Mouse (Mus musculus) hindbrain, embryonic 10.5 days (tissue): ENCODE measurements at regions not wholly inside any gene's neighbourhood (a gene's known extent, or its start where the extent isn't known, plus 50 kb on each side); places are given as distances from the start of the nearest gene placed in this dataset.
A peak's percentile ranks its signal among the peaks of the same experiment; 100 is the strongest.

Experiments used
- DNase-seq: peaks from one replicate; pipeline ENCODE4 v3.0.0-alpha.2; 2017; ENCODE audit warnings: low spot score
- H3K27ac ChIP-seq: fragments of 300-500 bp; sonication (generic); 2 replicates; pipeline ENCODE4 v1.5.1; 2016; ENCODE audit warnings: mild to moderate bottlenecking, moderate library complexity
- H3K27me3 ChIP-seq: fragments of 300-500 bp; sonication (generic); 2 replicates; pipeline ENCODE4 v1.6.1; 2016; ENCODE audit warnings: mild to moderate bottlenecking; ENCODE audit not compliant: poor library complexity, insufficient read depth, severe bottlenecking
- H3K36me3 ChIP-seq: fragments of 300-500 bp; sonication (generic); 2 replicates; pipeline ENCODE4 v1.6.1; 2016; ENCODE audit warnings: mild to moderate bottlenecking, moderate library complexity
- H3K4me1 ChIP-seq: fragments of 300-500 bp; sonication (generic); replicated peaks from 2 replicates; pipeline ENCODE4 v1.6.1; 2016; ENCODE audit warnings: mild to moderate bottlenecking
- H3K4me3 ChIP-seq: fragments of 300-500 bp; sonication (generic); 2 replicates; pipeline ENCODE4 v1.5.1; 2016; ENCODE audit warnings: mild to moderate bottlenecking, moderate library complexity
- H3K9me3 ChIP-seq: fragments of 300-500 bp; sonication (generic); 2 replicates; pipeline ENCODE4 v1.6.1; 2016; ENCODE audit warnings: mild to moderate bottlenecking, moderate library complexity
- WGBS: fragments of 180-500 bp; shearing (Covaris S2); methylation state at CpG from one replicate; pipeline ENCODE4 v1.1.7; 2016; 5-methylcytosine and 5-hydroxymethylcytosine counted together

DNA sequence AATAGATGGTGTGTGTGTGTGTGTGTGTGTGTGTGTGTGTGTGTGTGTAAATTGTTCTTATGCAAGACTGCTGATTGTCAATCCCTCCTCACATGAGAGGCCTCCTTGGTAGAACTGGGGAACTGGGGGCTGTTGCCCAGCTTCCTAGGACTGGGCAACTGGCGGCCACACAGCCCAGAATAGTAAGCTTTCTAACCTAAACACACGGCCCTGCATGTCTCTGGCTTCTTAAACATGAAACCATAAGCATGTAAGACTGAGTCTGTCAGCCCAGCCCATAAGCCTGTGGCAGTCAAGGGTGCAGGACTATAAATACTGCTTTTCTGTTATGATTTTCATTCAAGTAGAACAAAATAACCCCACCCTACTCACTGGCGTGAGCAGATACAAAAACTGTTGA lies 60.7 kb downstream of the Ifng start:
- peaks cover 13% of the 10 kb centered on the region for H3K4me1 ChIP-seq
- WGBS: 78% methylated on average over 3 of the region's 3 CpGs
- DNase-seq: no peak
- no peaks in the 10 kb centered on the region for H3K9me3 ChIP-seq
- H3K36me3 ChIP-seq: no peaks in the 10 kb centered on the region
- H3K27me3 ChIP-seq: no peaks in the 10 kb centered on the region
- no peak overlapping the region for H3K27ac ChIP-seq
- H3K4me3 ChIP-seq: no peak overlapping the region

DNA sequence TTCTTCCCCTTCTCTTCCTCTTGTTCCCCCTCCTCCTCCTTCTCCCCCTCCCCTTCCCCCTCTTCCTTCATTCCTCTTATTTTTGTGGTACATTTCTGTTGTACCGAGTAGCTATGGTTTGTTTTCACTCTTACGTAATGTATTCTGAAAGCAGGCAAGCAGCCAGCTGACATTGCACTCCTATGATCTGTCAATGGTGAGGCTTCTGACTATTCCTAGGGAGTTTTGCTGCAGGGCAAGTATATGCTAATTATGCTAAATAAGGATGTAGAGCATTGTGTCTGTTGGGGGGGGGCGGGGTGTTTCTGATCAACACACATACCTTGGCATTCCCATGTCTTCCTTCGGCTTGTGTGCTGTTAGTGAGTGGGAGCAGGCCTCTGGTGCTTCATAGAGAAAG lies 64.0 kb downstream of the Ifng start:
- H3K36me3 ChIP-seq: no peaks in the 10 kb centered on the region
- H3K4me3 ChIP-seq: no peak overlapping the region
- peaks cover 22% of the 10 kb centered on the region for H3K4me1 ChIP-seq
- H3K27me3 ChIP-seq: no peaks in the 10 kb centered on the region
- no peak for DNase-seq
- no peaks in the 10 kb centered on the region for H3K9me3 ChIP-seq
- no peak overlapping the region for H3K27ac ChIP-seq
- 72% methylated on average over 4 of the region's 4 CpGs for whole genome bisulfite sequencing

DNA sequence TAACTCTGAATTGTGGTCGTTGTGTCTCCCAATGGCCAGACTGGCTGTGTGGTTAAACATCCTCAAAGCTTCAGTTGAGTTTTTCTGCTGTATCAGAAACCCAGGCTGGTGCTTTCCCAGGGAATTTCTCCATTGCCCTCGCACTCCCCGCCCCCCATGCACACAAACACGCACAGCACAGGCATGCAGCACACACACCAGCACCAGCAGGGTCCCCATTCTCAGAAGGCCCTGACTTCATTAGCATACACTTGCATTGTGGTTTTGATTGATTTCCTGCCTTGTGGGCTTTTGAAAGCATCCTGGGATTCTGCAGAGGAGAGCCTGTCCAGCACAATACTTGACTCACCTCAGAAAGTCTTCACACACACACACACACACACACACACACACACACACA lies 65.3 kb downstream of the Ifng start:
- Histone ChIP-seq H3K27ac (peak overlapping the region; percentile 73), H3K4me1 (peaks cover 22% of the 10 kb centered on the region), H3K27me3 (no peaks in the 10 kb centered on the region), H3K9me3 (no peaks in the 10 kb centered on the region), H3K36me3 (no peaks in the 10 kb centered on the region), H3K4me3 (no peak overlapping the region)
- WGBS: 35% methylated on average over 4 of the region's 4 CpGs
- peak; percentile 50 for DNase-seq

DNA sequence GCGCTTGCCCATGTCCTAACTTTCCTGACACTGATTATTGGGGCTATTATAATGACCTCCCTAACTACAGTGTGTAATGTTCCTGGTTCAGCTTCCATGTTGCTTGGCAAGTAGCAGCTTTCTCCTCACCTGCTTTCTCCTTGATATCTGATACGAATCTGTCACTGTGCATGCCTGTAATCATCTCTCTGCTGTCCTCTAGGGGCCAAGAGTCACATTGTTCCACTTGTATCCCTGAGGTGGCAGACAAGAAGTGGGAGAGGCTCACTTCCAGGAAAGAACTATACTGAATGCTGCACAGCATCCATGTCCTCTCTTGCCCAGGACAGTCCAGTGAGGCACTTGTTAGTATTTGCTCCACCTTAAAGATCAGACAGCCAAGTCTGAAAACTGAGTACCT lies 66.8 kb downstream of the Ifng start:
- Histone ChIP-seq H3K9me3 (no peaks in the 10 kb centered on the region), H3K36me3 (no peaks in the 10 kb centered on the region), H3K27ac (no peak overlapping the region; the same call in 1 of the 2 replicates), H3K27me3 (no peaks in the 10 kb centered on the region), H3K4me3 (no peak overlapping the region), H3K4me1 (peaks cover 22% of the 10 kb centered on the region)
- no peak for DNase-seq
- 63% methylated on average over 2 of the region's 2 CpGs for WGBS

DNA sequence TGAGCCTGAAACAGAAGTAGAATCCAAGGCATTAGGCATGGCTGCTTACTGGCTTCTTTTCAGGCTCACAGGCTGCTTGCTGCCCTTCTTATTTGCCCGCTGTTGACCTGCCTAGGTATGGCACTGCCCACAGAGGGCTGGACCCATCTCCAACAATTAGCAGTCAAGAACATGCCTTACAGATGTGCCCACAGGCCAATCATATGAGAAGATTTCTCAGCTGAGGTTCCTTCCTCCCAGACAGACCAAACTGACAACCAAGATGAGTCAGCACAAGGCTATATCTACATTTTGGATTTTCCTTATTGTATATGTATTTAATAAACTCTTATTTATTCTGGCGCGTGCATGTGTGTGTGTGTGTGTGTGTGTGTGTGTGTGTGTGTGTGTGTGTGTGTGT lies 76.0 kb downstream of the Ifng start:
- Histone ChIP-seq H3K9me3 (no peaks in the 10 kb centered on the region), H3K27ac (no peak overlapping the region), H3K27me3 (no peaks in the 10 kb centered on the region), H3K4me1 (no peaks in the 10 kb centered on the region), H3K4me3 (no peak overlapping the region), H3K36me3 (no peaks in the 10 kb centered on the region)
- no peak for DNase-seq
- WGBS: 91% methylated on average over 3 of the region's 3 CpGs

DNA sequence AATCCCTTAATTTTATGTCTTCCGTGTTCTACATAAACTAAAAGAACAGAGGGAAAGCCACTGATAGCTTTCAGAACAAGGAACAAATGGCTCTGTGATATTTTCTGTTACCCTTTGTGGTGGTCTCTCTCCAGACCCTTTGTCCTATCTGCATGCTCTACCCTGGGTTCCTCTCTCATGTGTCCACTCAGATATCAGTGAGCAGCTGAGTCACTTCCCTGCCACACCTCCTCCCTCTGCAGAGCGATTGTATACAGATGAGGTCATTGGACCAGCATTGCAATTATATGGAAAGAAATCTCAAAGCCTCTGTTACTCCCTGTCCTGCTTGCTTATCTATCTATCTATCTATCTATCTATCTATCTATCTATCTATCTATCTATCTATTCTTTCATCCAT lies 77.1 kb downstream of the Ifng start:
- Histone ChIP-seq H3K4me1 (no peaks in the 10 kb centered on the region), H3K27me3 (no peaks in the 10 kb centered on the region), H3K4me3 (no peak overlapping the region), H3K9me3 (no peaks in the 10 kb centered on the region), H3K36me3 (no peaks in the 10 kb centered on the region), H3K27ac (no peak overlapping the region)
- 87% methylated on average over 2 of the region's 2 CpGs for WGBS
- no peak for DNase-seq

DNA sequence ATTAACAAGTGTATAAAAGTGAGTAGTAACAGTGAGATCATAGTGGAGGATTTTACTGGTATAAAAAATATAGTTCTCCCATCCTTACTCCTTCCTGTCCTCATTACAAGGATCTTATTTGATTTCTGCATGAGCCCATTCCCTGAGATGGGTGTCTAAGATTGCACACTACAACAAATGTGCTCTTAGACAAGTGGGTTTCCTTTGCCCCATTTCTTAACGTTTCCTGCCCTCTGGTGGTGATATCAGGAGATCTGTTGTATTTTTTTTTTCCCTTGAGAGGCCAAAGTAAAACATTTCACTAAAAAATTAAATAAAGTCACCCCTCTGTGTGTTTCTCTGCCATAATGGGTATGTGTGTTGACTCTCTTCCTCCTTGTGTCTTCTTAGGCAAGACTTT lies 105.1 kb downstream of the Ifng start:
- no peak for DNase-seq
- Histone ChIP-seq H3K9me3 (no peaks in the 10 kb centered on the region), H3K27ac (no peak overlapping the region), H3K36me3 (no peaks in the 10 kb centered on the region), H3K27me3 (no peaks in the 10 kb centered on the region), H3K4me1 (no peaks in the 10 kb centered on the region), H3K4me3 (no peak overlapping the region)
- WGBS: 9% methylated on average over 1 of the region's 1 CpGs

DNA sequence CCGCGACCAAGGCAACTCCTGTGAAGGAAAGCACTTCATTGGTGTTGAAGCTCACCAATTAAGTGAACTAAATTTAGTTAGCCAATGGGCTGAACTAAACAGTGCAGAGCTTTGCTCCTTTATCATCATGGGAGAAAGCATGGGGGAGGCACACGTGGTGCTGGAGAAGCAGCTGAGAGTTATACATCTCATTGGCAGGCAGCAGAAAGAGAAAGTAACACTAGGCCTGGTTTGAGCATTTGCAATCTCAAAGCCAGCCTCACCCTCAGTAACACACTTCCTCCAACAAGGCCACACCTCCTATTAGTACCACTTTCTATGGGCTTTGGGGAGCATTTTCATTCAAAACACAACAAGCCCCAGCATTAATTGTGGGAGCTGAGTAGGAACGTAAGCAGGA lies 109.4 kb downstream of the Ifng start:
- DNase-seq: no peak
- Histone ChIP-seq H3K36me3 (no peaks in the 10 kb centered on the region), H3K4me3 (no peak overlapping the region), H3K4me1 (no peaks in the 10 kb centered on the region), H3K27ac (no peak overlapping the region), H3K9me3 (no peaks in the 10 kb centered on the region), H3K27me3 (no peaks in the 10 kb centered on the region)
- WGBS: 81% methylated on average over 4 of the region's 4 CpGs

DNA sequence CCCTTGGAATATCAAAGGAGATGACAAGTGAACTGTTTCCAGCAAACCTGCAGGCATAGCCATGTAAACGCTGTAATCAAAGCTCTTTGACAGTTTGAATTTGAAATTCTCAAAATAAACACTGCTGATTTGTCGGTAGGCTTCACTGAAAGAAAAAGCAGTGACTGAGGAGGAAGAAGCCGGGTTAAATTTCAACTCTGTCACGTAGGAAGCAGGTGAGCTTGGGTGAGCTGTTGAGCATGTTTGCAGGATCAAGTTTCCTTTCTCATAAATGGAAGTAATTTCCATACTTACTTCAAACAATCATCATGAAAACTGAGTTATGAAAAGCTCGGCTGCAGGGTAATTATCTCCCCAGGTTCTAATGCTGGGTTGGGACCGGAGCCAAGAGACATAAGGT lies 118.0 kb downstream of the Ifng start:
- Histone ChIP-seq H3K9me3 (no peaks in the 10 kb centered on the region), H3K4me1 (no peaks in the 10 kb centered on the region), H3K36me3 (no peaks in the 10 kb centered on the region), H3K4me3 (no peak overlapping the region), H3K27me3 (no peaks in the 10 kb centered on the region), H3K27ac (no peak overlapping the region)
- DNase-seq: no peak
- 76% methylated on average over 6 of the region's 6 CpGs for WGBS

DNA sequence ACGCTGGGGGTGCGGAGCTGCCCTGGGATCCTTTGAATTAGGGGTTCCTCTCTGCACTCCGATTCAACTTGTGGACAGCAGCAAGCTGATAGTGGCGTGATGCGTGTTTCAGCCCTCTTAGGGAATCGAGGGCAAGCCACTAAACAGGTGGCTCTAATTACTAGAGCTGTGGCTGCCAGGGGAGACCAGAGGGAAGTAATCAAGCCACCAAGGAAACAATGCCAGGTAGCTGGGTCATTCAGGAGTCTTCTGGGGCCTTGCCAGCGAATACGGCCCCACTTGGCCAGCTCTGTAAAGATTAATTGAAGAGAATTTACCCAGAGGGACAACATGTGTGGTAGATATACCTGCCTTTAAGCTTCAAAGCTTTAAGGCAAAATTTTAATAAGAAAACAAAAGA lies 123.2 kb downstream of the Ifng start:
- no peaks in the 10 kb centered on the region for H3K36me3 ChIP-seq
- H3K4me3 ChIP-seq: no peak overlapping the region
- 80% methylated on average over 8 of the region's 8 CpGs for WGBS
- H3K27me3 ChIP-seq: no peaks in the 10 kb centered on the region
- H3K9me3 ChIP-seq: no peaks in the 10 kb centered on the region
- no peak overlapping the region for H3K27ac ChIP-seq
- no peaks in the 10 kb centered on the region for H3K4me1 ChIP-seq
- DNase-seq: no peak

DNA sequence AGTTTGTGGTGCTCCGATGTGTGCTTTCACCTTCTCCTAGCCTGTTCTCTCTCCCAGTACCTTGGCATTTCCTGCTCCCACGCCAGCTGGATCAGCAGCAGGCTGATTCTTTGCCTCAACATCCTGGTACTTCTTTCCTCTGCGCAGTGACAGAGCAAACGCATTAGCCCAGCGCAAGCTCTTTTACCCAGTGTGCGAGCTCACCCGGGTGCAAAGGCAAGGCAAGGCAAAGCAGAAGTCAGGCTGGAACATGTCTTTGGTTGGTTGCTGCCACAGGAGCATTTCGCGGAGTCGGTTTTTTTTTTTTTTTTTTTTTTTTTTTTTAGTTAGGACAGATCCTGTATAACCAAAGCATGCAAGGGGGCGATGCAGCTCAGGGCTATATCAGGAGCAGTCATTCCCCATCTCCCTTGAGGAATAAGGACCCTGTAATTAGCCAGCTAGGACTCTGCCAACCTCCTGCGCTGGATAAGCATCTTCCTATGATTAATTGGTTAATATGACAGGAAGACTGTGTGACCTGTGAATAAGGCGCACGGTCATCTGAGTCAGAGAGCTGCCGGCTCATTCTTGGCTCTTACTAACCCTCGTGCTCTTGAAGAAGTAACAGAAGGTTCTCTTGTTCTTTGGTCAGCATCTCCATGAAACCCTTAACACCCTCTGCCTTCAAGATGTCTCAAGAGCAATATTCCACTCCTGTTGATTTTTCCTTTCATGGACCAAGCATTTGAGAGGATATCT lies 123.9 kb downstream of the Ifng start:
- DNase-seq: no peak
- H3K4me3 ChIP-seq: no peak overlapping the region
- no peak overlapping the region for H3K27ac ChIP-seq
- WGBS: 84% methylated on average over 16 of the region's 16 CpGs
- H3K36me3 ChIP-seq: no peaks in the 10 kb centered on the region
- no peaks in the 10 kb centered on the region for H3K27me3 ChIP-seq
- no peaks in the 10 kb centered on the region for H3K4me1 ChIP-seq
- no peaks in the 10 kb centered on the region for H3K9me3 ChIP-seq

DNA sequence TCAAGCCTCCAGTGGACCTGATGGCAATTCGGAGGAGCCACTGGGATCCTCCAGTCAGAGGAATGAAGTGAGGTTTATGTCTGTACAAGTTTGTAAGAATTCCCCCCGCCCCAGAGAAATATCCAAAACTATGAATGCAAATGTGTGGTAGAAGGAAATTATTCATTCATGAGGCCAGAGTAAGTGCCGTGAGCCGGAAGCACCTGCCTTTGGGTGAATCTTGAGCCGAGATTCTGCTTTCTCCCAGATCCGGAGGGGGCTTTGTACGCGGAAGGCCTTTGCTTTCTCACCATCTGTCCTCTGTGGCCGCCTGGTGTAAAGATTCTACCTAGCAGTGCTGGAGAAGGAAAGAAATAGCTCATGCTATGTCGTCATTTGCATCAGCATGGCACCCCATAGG lies 127.8 kb downstream of the Ifng start:
- H3K27me3 ChIP-seq: no peaks in the 10 kb centered on the region
- DNase-seq: no peak
- no peaks in the 10 kb centered on the region for H3K4me1 ChIP-seq
- 85% methylated on average over 10 of the region's 10 CpGs for WGBS
- no peak overlapping the region for H3K4me3 ChIP-seq
- no peaks in the 10 kb centered on the region for H3K36me3 ChIP-seq
- no peaks in the 10 kb centered on the region for H3K9me3 ChIP-seq
- H3K27ac ChIP-seq: no peak overlapping the region

DNA sequence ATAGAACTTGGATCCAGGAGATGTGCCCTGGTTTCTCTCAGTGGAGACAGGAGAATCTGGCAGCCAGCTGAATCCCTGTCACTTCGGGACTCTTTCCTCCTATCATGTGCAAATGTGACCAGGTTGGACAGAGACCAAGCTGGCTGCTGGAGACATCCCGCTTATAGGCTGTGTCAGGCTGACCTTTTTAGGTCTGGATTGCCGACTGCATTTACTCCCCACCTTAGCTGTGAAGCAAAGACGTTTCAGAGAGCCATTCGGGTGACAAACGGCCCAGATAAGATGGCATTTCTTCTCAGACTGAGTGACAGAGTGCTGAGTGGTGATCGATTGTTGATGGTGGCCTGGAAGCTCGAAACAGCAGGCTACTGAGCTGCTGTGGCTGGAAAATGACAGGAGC lies 128.6 kb downstream of the Ifng start:
- Histone ChIP-seq H3K27ac (no peak overlapping the region), H3K36me3 (no peaks in the 10 kb centered on the region), H3K4me3 (no peak overlapping the region), H3K9me3 (no peaks in the 10 kb centered on the region), H3K27me3 (no peaks in the 10 kb centered on the region), H3K4me1 (no peaks in the 10 kb centered on the region)
- WGBS: 63% methylated on average over 8 of the region's 8 CpGs
- no peak for DNase-seq

DNA sequence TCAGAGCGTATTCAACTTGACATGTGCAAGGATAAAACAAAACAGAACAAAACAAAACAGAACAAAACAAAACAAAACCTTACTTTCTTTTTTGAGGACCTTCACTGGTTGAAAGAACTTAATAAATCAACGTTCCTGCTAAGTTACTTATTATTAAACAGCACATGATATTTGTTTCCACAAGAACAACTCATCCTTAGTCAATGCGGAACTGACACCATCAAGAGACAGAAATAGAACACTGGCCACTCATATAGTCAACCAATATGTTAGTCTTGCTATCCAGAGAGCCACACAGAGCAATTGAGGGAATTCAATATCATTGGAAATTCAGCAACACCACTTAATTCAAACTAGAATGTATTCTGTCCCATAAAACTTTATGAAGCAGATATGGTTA lies 132.4 kb downstream of the Ifng start:
- Histone ChIP-seq H3K4me1 (no peaks in the 10 kb centered on the region), H3K27ac (no peak overlapping the region), H3K27me3 (no peaks in the 10 kb centered on the region), H3K36me3 (no peaks in the 10 kb centered on the region), H3K9me3 (no peaks in the 10 kb centered on the region), H3K4me3 (no peak overlapping the region)
- WGBS: 84% methylated on average over 3 of the region's 3 CpGs
- DNase-seq: no peak
